Mouse (Mus musculus) heart, adult 9 months (tissue): ENCODE results near the gene Tekt5.

Experiments
- DNase-seq, 2 experiments: peaks; one replicate each; pipeline ENCODE4 v3.0.0; 2022; ENCODE audit warnings: low spot score in 2 of 2

The Tekt5 gene

GRCm38 (mm10) chr16:10394699-10395540, at the start of gene Tekt5:
Tekt5 (minus strand) TSS chr16:10395490.
- no peak for DNase-seq

- no peak for DNase-seq
Measured at GRCm38 (mm10) chr16:10443723-10444122, 48.4 kb upstream of the Tekt5 start.

DNA sequence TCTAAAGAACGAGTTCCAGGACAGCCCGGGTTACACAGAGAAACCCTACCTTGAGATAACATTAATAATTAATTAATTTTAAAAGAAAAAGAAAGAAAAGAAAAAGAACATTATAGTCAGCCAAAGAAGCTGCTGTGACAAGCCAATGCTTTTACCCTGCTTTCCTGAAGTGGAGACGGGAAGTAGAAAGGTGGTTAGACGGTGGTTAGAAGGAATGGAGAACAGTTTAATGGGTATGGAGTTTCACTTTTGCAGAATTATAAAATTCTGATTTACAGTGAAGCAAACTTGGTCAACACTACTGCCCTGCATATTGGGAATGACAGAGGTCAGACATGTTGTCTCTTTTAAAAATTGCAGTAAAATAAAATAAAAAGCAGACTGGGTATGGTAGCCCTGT, 46.5 kb upstream of the Tekt5 start:
- DNase-seq: no peak

- DNase-seq: no peak
Measured at GRCm38 (mm10) chr16:10441328-10441727, 46.0 kb upstream of the Tekt5 start.

DNA sequence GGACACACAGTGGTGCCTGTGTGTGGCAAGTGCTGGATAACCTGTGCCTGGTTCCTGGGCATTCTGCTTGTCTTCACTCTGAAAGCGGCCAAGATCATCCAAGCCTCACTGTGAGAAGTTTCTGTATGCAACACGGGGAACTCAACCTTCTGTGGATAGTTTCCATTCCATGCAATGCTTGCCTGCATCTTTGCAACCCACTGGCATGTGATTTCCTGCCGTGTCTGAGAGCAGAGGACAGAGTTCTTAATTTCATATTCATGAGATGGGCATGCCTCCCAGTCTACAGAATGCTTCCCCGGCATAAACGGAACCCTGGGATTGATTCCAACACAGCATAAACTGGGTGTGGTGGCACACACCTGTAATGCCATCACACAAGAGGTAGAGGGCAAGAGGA, 42.8 kb upstream of the Tekt5 start:
- DNase-seq: no peak

- DNase-seq: peak in 1 of 2 experiments; percentile 34
Measured at GRCm38 (mm10) chr16:10436166-10436565, 40.9 kb upstream of the Tekt5 start.

DNA sequence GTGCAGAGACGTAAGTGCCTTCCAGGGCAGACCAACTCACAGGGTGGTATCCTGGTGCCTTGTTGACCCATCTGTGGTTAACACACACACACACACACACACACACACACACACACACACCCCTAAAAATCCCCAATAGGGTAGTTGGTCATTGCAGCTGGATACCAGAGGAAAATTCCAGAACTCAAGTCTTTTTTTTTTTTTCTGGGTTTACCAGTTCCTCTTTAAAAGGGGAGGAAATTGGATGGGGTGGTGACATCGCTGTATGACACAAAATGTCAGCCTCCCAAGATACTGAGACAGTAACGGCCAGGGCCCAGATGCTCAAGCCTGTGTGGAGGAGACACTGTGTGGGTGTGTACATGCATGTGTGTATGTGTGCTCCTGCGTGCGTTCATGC, 38.1 kb upstream of the Tekt5 start:
- DNase-seq: no peak

- no peak for DNase-seq
Measured at GRCm38 (mm10) chr16:10432387-10432786, 37.1 kb upstream of the Tekt5 start.

DNA sequence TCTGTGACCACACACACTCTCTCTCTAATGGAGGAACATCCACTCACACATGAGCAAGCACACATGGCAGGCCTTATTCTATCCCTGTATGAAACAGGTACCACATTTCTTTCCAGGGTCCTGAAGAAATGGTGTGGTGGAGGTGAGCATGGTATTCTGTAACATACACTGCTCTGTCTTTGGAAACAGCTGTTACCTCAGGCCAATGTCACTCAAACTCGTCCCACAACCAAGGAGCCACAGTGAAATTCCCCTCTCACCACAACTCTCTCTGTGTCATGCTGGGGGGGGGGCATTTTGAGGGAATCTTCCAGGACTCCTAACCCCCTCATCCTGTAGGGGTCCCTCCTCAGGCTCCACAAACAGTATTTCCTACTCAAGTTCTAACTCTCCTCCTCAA, 36.6 kb upstream of the Tekt5 start:
- no peak for DNase-seq

GRCm38 (mm10) chr16:10420447-10421054, 25.3 kb upstream of the Tekt5 start:
- DNase-seq: no peak

DNA sequence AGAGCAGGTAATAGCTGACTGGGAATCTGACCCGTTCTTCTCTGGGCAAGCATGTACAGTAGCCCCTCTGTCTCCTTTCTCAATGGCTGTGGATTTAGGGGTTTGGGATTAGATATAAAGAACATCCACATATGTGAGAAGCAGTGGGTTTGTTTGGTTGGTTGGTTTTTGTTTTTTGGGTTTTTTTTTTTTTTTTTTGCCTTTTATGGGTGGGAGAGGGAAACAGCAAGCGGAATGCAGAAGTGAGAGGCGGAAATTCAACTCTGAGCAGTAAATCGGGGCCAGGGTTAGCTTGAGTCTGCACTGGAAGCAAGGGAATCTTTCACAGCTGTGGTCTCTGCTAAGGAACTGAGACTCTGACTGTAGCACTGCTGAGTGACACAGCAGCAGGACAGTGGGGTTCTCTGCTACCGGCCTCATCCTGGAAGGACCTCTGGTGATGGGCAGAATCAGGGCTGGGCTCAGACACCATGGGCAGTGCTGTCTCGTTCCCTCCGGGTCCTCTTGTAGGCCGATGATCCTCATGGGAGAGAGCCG, 22.5 kb upstream of the Tekt5 start:
- DNase-seq: peak in 1 of 2 experiments; percentile 41

GRCm38 (mm10) chr16:10416866-10417265, 21.6 kb upstream of the Tekt5 start:
- DNase-seq: no peak

GRCm38 (mm10) chr16:10415976-10416375, 20.7 kb upstream of the Tekt5 start:
- DNase-seq: peak; percentile 34 to 42

DNA sequence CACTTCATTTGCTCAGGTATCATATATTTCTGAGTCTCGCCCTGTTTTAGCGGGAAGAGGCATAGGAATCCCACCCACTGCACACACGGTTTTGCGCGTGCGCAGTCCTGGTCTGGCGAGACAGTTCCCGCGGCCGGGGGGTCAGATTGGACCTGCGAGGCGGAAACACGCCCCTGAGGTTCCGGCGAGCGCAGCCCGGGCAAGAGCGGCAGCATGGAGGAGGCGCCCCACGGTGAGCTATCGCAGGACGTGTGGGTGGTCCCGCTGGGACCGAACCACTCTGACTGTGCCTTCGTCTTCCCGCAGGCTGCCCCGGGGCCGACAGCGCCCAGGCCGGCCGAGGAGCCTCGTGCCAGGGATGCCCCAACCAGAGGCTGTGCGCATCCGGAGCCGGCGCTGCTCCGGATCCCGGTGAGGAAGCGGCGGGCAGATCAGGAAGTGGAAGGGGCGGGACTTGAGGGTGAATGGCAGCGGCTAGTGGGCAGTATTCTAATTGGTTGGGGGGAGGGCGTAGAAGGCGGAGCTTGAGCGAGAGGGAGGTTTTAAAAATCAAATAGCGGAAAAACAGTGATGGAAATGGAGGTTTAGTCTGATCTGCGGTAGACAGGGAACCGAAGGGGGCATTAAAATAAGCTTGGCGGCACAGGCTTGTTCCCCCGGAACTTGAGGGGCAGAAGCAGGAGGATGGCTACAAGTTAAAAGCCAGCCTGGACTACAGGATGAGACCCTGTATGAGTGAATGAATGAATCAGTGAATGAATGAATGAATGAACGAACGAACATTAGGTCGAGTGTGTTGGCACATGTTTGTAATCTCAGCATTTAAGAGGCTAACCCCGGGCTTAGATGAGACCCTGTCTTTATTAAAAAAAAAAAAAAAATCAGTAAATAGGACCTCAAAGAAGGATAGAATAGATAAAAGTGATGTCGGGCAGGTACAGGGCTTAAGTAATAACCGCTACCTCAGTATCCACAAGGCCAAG, 16.8 kb upstream of the Tekt5 start, which contains the start of gene Nubp1:
TSS of gene Nubp1 (plus strand) at position 185 of the 983 bp plus-strand sequence.
- DNase-seq: peak; percentile 95 to 96

DNA sequence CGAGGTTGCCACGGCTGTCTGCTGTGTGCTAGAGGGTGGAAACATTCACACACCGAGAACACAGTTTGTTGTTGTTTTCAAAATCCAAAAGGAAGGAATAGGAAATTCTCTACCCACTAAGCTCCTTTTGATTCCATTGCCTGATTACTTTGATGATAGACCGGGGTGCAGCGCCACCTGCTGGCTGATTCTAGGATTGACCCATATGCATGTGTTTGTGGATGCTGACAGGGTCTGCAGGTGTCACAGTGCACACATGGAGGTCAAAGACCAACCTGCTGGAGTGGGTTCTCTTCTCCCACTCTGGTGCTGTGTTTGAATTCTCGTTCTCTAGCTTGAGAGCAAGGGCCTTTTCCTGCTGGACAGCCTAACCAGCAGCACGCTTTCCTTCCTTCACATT, 3.9 kb upstream of the Tekt5 start:
- DNase-seq: peak; percentile 57 to 74

DNA sequence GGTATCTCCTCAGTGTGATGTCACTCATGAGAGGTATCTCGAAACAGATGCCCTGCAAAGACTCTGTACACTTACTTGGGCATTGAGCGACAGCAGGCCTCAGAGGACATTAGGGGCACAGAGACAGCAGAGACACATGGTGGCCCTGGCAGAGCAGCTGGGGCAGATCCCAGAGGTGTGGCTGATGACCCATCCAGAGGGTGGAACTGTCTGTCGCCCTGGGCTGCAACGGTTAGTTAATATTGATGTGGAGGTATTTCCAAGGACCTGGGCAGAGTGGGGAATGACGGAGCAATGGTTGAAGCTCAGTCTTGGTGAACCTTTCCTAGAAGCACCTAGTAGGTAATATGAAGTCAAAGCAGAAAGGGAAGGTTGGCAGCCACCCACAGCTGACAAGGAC, 3.5 kb upstream of the Tekt5 start:
- DNase-seq: no peak

DNA sequence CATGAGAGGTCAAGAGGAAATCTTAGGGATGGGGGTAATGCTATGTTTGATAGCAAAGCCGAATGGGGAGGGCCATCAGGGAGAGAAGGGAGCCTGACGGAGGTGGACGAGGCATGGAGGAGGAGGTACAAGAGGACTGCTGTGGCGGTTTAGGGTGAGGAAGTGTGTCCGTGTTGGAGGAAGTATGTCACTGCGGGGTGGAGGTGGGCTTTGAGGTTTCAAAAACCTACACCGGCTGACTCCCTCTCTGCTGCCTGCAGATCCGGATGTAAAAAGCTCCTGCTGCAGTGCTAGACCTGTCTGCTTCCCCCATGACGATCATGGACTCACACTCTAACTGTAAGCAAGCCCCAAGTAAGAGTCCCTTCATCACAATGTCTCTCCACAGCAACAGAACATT, 2.7 kb downstream of the Tekt5 start:
- no peak for DNase-seq

GRCm38 (mm10) chr16:10388634-10389365, 6.5 kb downstream of the Tekt5 start:
- DNase-seq: no peak

DNA sequence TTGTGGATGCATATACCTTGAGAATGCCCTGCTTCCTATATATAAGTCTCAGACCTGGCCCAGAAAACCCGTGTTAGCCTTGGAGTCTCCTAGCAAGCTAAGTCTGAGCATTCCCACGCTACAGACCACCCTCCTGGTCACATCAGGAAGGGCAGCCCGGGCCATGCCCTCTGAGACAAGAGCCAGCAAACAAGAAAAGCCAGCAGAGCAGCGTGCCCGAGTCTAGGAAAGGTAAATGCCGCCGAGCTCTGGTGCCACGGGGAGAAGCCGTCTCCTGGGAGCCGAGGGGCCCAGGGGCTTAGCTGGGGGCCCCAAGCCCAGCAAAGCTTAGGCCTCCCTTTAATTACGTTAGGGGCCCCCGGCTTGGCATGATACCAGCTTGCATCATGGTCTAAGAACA, 10.0 kb downstream of the Tekt5 start:
- no peak for DNase-seq

- no peak for DNase-seq
Measured at GRCm38 (mm10) chr16:10384544-10384943, 10.7 kb downstream of the Tekt5 start.

- no peak for DNase-seq
Measured at GRCm38 (mm10) chr16:10384060-10384497, 11.2 kb downstream of the Tekt5 start.
